Mouse (Mus musculus) ZHBTc4 (cell line): ENCODE results near the gene Arhgap15.

ENCODE experiments used
- DNase-seq: peaks from one replicate; pipeline ENCODE4 v3.0.0-alpha.2; 2011; ENCODE audit warnings: low read depth, low spot score

Arhgap15 gene

GRCm38 (mm10) chr2:44304261-44304970, 555.8 kb downstream of the Arhgap15 start:
- DNase-seq: no peak

- DNase-seq: no peak
Observed at GRCm38 (mm10) chr2:44304971-44305808, 556.6 kb downstream of the Arhgap15 start.

- peak; percentile 16 for DNase-seq
Observed at GRCm38 (mm10) chr2:44306137-44306536, 557.5 kb downstream of the Arhgap15 start.

- no peak for DNase-seq
Observed at GRCm38 (mm10) chr2:44309124-44309523, 560.5 kb downstream of the Arhgap15 start.

- no peak for DNase-seq
Observed at GRCm38 (mm10) chr2:44309556-44309955, 560.9 kb downstream of the Arhgap15 start.

- DNase-seq: no peak
Observed at GRCm38 (mm10) chr2:44310095-44310748, 561.6 kb downstream of the Arhgap15 start.

- peak; percentile 8 for DNase-seq
Observed at GRCm38 (mm10) chr2:44311216-44311615, 562.6 kb downstream of the Arhgap15 start.

GRCm38 (mm10) chr2:44313573-44313972, 564.9 kb downstream of the Arhgap15 start:
- DNase-seq: no peak

- peak; percentile 51 for DNase-seq
Observed at GRCm38 (mm10) chr2:44318436-44318835, 569.8 kb downstream of the Arhgap15 start.

- no peak for DNase-seq
Observed at GRCm38 (mm10) chr2:44319479-44319878, 570.9 kb downstream of the Arhgap15 start.

GRCm38 (mm10) chr2:44323813-44324212, 575.2 kb downstream of the Arhgap15 start:
- DNase-seq: no peak

GRCm38 (mm10) chr2:44333295-44333694, 584.7 kb downstream of the Arhgap15 start:
- no peak for DNase-seq

- no peak for DNase-seq
Observed at GRCm38 (mm10) chr2:44334006-44334405, 585.4 kb downstream of the Arhgap15 start.

GRCm38 (mm10) chr2:44334517-44334916, 585.9 kb downstream of the Arhgap15 start:
- DNase-seq: no peak

GRCm38 (mm10) chr2:44336720-44337354, 588.2 kb downstream of the Arhgap15 start:
- peak; percentile 34 for DNase-seq

- no peak for DNase-seq
Observed at GRCm38 (mm10) chr2:44338467-44338866, 589.8 kb downstream of the Arhgap15 start.

- DNase-seq: peak; percentile 14
Observed at GRCm38 (mm10) chr2:44341091-44341571, 592.5 kb downstream of the Arhgap15 start.

- no peak for DNase-seq
Observed at GRCm38 (mm10) chr2:44344861-44345260, 596.2 kb downstream of the Arhgap15 start.

GRCm38 (mm10) chr2:44345325-44345945, 596.8 kb downstream of the Arhgap15 start:
- no peak for DNase-seq

GRCm38 (mm10) chr2:44346184-44346583, 597.6 kb downstream of the Arhgap15 start:
- no peak for DNase-seq

- no peak for DNase-seq
Observed at GRCm38 (mm10) chr2:44347781-44348180, 599.2 kb downstream of the Arhgap15 start.
